Mouse (Mus musculus) thymus, adult 2 months (tissue): Measurements from ENCODE around the gene Gls2. TPM values are rescaled to one million over a fixed set of nuclear protein-coding genes. Genes with fewer than 3 reads are reported as not detected.
A peak's percentile ranks its signal among the peaks of the same experiment; 100 is the strongest.

Experiments used
- DNase-seq: peaks from one replicate; pipeline ENCODE4 v3.0.0; 2021
- H3K27ac ChIP-seq: fragments of 200-500 bp; 2 replicates; pipeline ENCODE4 v1.5.1; 2012; ENCODE audit warnings: low read length, control low read depth; ENCODE audit not compliant: control insufficient read depth, insufficient read depth
- H3K27me3 ChIP-seq: fragments of 200-500 bp; 2 replicates; pipeline ENCODE4 v1.6.1; 2012; ENCODE audit warnings: mild to moderate bottlenecking, low read length, moderate library complexity, mixed read lengths; ENCODE audit not compliant: control insufficient read depth, insufficient read depth
- H3K36me3 ChIP-seq: fragments of 200-500 bp; 2 replicates; pipeline ENCODE4 v1.6.1; 2012; ENCODE audit warnings: mild to moderate bottlenecking, low read length, moderate library complexity; ENCODE audit not compliant: control insufficient read depth, insufficient read depth
- H3K4me1 ChIP-seq: fragments of 200-500 bp; replicated peaks from 2 replicates; pipeline ENCODE4 v1.6.1; 2012; ENCODE audit warnings: low read length; ENCODE audit not compliant: control insufficient read depth, insufficient read depth
- H3K4me3 ChIP-seq: fragments of 200-500 bp; 2 replicates; pipeline ENCODE4 v1.5.1; 2012; ENCODE audit warnings: mild to moderate bottlenecking, low read length, control low read depth, moderate library complexity; ENCODE audit not compliant: control insufficient read depth, insufficient read depth
- CTCF ChIP-seq: fragments of 200-500 bp; IDR thresholded peaks from 2 replicates; pipeline ENCODE4 v1.5.1; 2012; ENCODE audit warnings: mild to moderate bottlenecking, control low read depth, low read length, moderate library complexity, borderline replicate concordance; ENCODE audit not compliant: control insufficient read depth, poor library complexity, insufficient read depth; ENCODE audit errors: extremely low read depth
- POLR2A ChIP-seq: fragments of 200-500 bp; IDR thresholded peaks from 2 replicates; pipeline ENCODE4 v1.6.1; 2012; ENCODE audit warnings: mild to moderate bottlenecking, low read length, control low read depth, moderate library complexity; ENCODE audit not compliant: control insufficient read depth, poor library complexity, insufficient read depth; ENCODE audit errors: extremely low read depth
- WGBS: fragments of 180-500 bp; shearing (Covaris S2); methylation state at CpG from one replicate; pipeline ENCODE4 v1.1.7; 2018; 5-methylcytosine and 5-hydroxymethylcytosine counted together
- polyA plus RNA-seq: library from polyadenylated mRNA; depleted of rRNA; stranded (reverse); fragments of >200 nt; gene quantifications from 2 replicates; pipeline ENCODE4 v1.2.3, GENCODE M21; 2012

The Gls2 gene
- polyA plus RNA-seq, 1 experiment, result 1.2 TPM

GRCm38 (mm10) chr10:128218387-128219117, 24.3 kb downstream of the Gls2 start:
- DNase-seq, result no peak
- Histone ChIP-seq H3K36me3 (no peaks in the 10 kb centered on the region), H3K27me3 (no peaks in the 10 kb centered on the region), H3K4me3 (no peak overlapping the region), H3K27ac (no peak overlapping the region), H3K4me1 (peaks cover 4% of the 10 kb centered on the region)
- 96% methylated on average over 18 of the region's 18 CpGs for whole genome bisulfite sequencing
- TF ChIP-seq CTCF (no peak), POLR2A (no peak)

- no peak for DNase-seq
- no peak for TF ChIP-seq CTCF
- no peak for TF ChIP-seq POLR2A
- H3K4me3 ChIP-seq, result no peak overlapping the region
- H3K27ac ChIP-seq, result no peak overlapping the region
- WGBS, result 73% methylated on average over 16 of the region's 16 CpGs
- peaks cover 4% of the 10 kb centered on the region for H3K4me1 ChIP-seq
- no peaks in the 10 kb centered on the region for H3K27me3 ChIP-seq
- no peaks in the 10 kb centered on the region for H3K36me3 ChIP-seq
Measured at GRCm38 (mm10) chr10:128221533-128222286, 27.5 kb downstream of the Gls2 start.

GRCm38 (mm10) chr10:128225064-128225463, 30.8 kb downstream of the Gls2 start:
- Histone ChIP-seq H3K27ac (no peak overlapping the region), H3K4me1 (peaks cover 13% of the 10 kb centered on the region), H3K36me3 (no peaks in the 10 kb centered on the region), H3K27me3 (no peaks in the 10 kb centered on the region), H3K4me3 (no peak overlapping the region)
- 91% methylated on average over 5 of the region's 5 CpGs for WGBS
- TF ChIP-seq POLR2A (no peak), CTCF (no peak)
- DNase-seq, result no peak

GRCm38 (mm10) chr10:128225538-128225937, 31.3 kb downstream of the Gls2 start, which contains the start of gene Mip:
Gene Mip, plus strand, starts transcription at chr10:128225838.
- H3K4me1 ChIP-seq, result peaks cover 18% of the 10 kb centered on the region
- no peak for TF ChIP-seq CTCF
- no peak for TF ChIP-seq POLR2A
- 84% methylated on average over 4 of the region's 4 CpGs for WGBS
- no peak for DNase-seq
- H3K27ac ChIP-seq, result no peak within 1 kb of the TSS
- H3K27me3 ChIP-seq, result no peaks in the 10 kb centered on the region
- no peak within 1 kb of the TSS for H3K4me3 ChIP-seq
- H3K36me3 ChIP-seq, result no peaks in the 10 kb centered on the region

GRCm38 (mm10) chr10:128227592-128227991, 33.3 kb downstream of the Gls2 start:
- TF ChIP-seq CTCF, result no peak
- no peak for TF ChIP-seq POLR2A
- Histone ChIP-seq H3K27ac (no peak overlapping the region), H3K4me3 (no peak overlapping the region), H3K36me3 (no peaks in the 10 kb centered on the region), H3K4me1 (peaks cover 21% of the 10 kb centered on the region), H3K27me3 (no peaks in the 10 kb centered on the region)
- no peak for DNase-seq
- WGBS, result 91% methylated on average over 9 of the region's 9 CpGs

GRCm38 (mm10) chr10:128228009-128228408, 33.8 kb downstream of the Gls2 start:
- no peak overlapping the region for H3K27ac ChIP-seq
- H3K27me3 ChIP-seq, result no peaks in the 10 kb centered on the region
- H3K36me3 ChIP-seq, result no peaks in the 10 kb centered on the region
- no peak overlapping the region for H3K4me3 ChIP-seq
- H3K4me1 ChIP-seq, result peaks cover 23% of the 10 kb centered on the region
- no peak for TF ChIP-seq CTCF
- TF ChIP-seq POLR2A, result no peak
- WGBS, result 97% methylated on average over 8 of the region's 8 CpGs
- DNase-seq, result no peak

- H3K27ac ChIP-seq, result peak overlapping the region; percentile 91
- no peaks in the 10 kb centered on the region for H3K27me3 ChIP-seq
- DNase-seq, result peak; percentile 7
- WGBS, result 27% methylated on average over 12 of the region's 12 CpGs
- no peaks in the 10 kb centered on the region for H3K36me3 ChIP-seq
- TF ChIP-seq POLR2A (no peak), CTCF (no peak)
- peaks cover 24% of the 10 kb centered on the region for H3K4me1 ChIP-seq
- H3K4me3 ChIP-seq, result no peak overlapping the region
Measured at GRCm38 (mm10) chr10:128230582-128230981, 36.3 kb downstream of the Gls2 start.
